8 mouse cellular contexts compared by ENCODE assay signal in genomic region chr3:108185460-108186097, GRCm38 (mm10). TPM values are rescaled to one million over a fixed set of nuclear protein-coding genes. Genes with fewer than 3 reads are reported as not detected.
DNase-seq lines count a peak whose midpoint lies in the region; ATAC-seq and TF ChIP-seq lines count a peak whose summit lies in the region.

No protein-coding gene starts in this region.

- H3K36me3 ChIP-seq in spleen, adult 2 months (ENCODE audit: control insufficient read depth, insufficient read depth, low read length), result no peaks in the 10 kb centered on the region
- H3K36me3 ChIP-seq in limb, embryonic 12.5 days, result no peaks in the 10 kb centered on the region
- no peaks in the 10 kb centered on the region for H3K36me3 ChIP-seq in stomach, embryonic 15.5 days

- peaks cover 5% of the 10 kb centered on the region for H3K27me3 ChIP-seq in spleen, adult 2 months (ENCODE audit: control insufficient read depth, insufficient read depth, low read length)
- H3K27me3 ChIP-seq in limb, embryonic 12.5 days, result peaks cover 22% of the 10 kb centered on the region
- no peaks in the 10 kb centered on the region for H3K27me3 ChIP-seq in stomach, embryonic 15.5 days (replicated peaks)

- H3K9ac ChIP-seq in limb, embryonic 12.5 days (replicated peaks), result peak overlapping the region; percentile 78; the same call in 1 of the 2 replicates
- H3K9ac ChIP-seq in stomach, embryonic 15.5 days, result peak overlapping the region; percentile 40; the same call in 1 of the 2 replicates

- no peak for TF ChIP-seq POLR2A in spleen, adult 2 months (IDR thresholded peaks at IDR 0.05; ENCODE audit: low read depth, low read length)

- TF ChIP-seq CTCF in spleen, adult 2 months (IDR thresholded peaks at IDR 0.05; ENCODE audit: extremely low read depth, insufficient read depth, insufficient read length, insufficient replicate concordance), result no peak

- H3K4me2 ChIP-seq in limb, embryonic 12.5 days, result peak overlapping the region; percentile 90
- H3K4me2 ChIP-seq in stomach, embryonic 15.5 days, result peak overlapping the region; percentile 86

- H3K4me1 ChIP-seq in spleen, adult 2 months (ENCODE audit: control insufficient read depth, insufficient read depth, insufficient read length), result peaks cover 7% of the 10 kb centered on the region
- peaks cover 18% of the 10 kb centered on the region for H3K4me1 ChIP-seq in limb, embryonic 12.5 days (replicated peaks)
- H3K4me1 ChIP-seq in stomach, embryonic 15.5 days, result peaks cover 14% of the 10 kb centered on the region

- DNase-seq in adrenal gland, adult (ENCODE audit: inconsistent age in 2 of 2, low spot score in 1 of 2), result peak; percentile 31 to 58
- no peak for DNase-seq in adrenal gland, postnatal 10 days
- DNase-seq in spleen, adult 2 months (ENCODE audit: low read depth in 1 of 2, low spot score in 2 of 2), result no peak
- no peak for DNase-seq in spleen, postnatal 14 days (ENCODE audit: low spot score in 2 of 2)
- no peak for DNase-seq in spleen, postnatal 36 days (ENCODE audit: low spot score in 2 of 2)

- peak overlapping the region; percentile 67 for H3K4me3 ChIP-seq in spleen, adult 2 months (ENCODE audit: extremely low read depth, insufficient read depth, insufficient read length)
- peak overlapping the region; percentile 75 for H3K4me3 ChIP-seq in limb, embryonic 12.5 days (replicated peaks)
- H3K4me3 ChIP-seq in stomach, embryonic 15.5 days (replicated peaks), result peak overlapping the region; percentile 61

- no peaks in the 10 kb centered on the region for H3K9me3 ChIP-seq in limb, embryonic 12.5 days
- no peaks in the 10 kb centered on the region for H3K9me3 ChIP-seq in stomach, embryonic 15.5 days

- no peak for ATAC-seq in limb, embryonic 12.5 days (ENCODE audit: insufficient number of reproducible peaks, insufficient read depth, low FRiP score, low TSS enrichment, low read depth)
- no peak for ATAC-seq in stomach, embryonic 15.5 days (ENCODE audit: insufficient read depth, low FRiP score, low read depth)
- ATAC-seq in erythroid progenitor cell, adult 5-6 weeks (replicated peaks; ENCODE audit: low FRiP score, poor library complexity, severe bottlenecking), result no peak

- whole genome bisulfite sequencing in spleen, adult 2 months, result 8% methylated on average over 16 of the region's 16 CpGs
- whole genome bisulfite sequencing in limb, embryonic 12.5 days, result 5% methylated on average over 16 of the region's 16 CpGs
- WGBS in stomach, embryonic 15.5 days, result 4% methylated on average over 16 of the region's 16 CpGs

- no peak overlapping the region for H3K27ac ChIP-seq in spleen, adult 2 months (ENCODE audit: insufficient read depth, low read length)
- H3K27ac ChIP-seq in limb, embryonic 12.5 days, result no peak overlapping the region
- no peak overlapping the region for H3K27ac ChIP-seq in stomach, embryonic 15.5 days

RNA-seq across cellular contexts. Expression of gene Amigo1, which starts 0.6 kb away (rescaled TPM):
- total RNA-seq in adrenal gland, postnatal 10 days (2021), result 10 to 100 TPM; 13.1 to 18.4 TPM
- polyA plus RNA-seq in spleen, adult 2 months (2012; rRNA removed), result 6.2 and 8.3 TPM in 2 replicates
- 4.4 and 5.8 TPM in 2 replicates for polyA plus RNA-seq in limb, embryonic 12.5 days (2016; fragmentation: Nextera tagmentation; extraction: Ambion mirVana)
- 3.8 and 4.4 TPM in 2 replicates for polyA plus RNA-seq in stomach, embryonic 15.5 days (2015; fragmentation: Nextera tagmentation; extraction: Ambion mirVana)
- not detected in 2 replicates for total RNA-seq in erythroid progenitor cell, adult 5-6 weeks (2015; ENCODE audit: low replicate concordance)
- 0.38 TPM in 1 of 2 replicates, not detected in the other for total RNA-seq in erythroid progenitor cell, adult 5-6 weeks (2017; ENCODE audit: low replicate concordance)

RNA-seq across cellular contexts. Expression of gene Cyb561d1, which starts 15.4 kb away (rescaled TPM):
- 1 to 10 TPM; 6.6 to 6.9 TPM for total RNA-seq in adrenal gland, postnatal 10 days (2021)
- polyA plus RNA-seq in spleen, adult 2 months (2012; rRNA removed), result 12.7 and 13.8 TPM in 2 replicates
- polyA plus RNA-seq in limb, embryonic 12.5 days (2016; fragmentation: Nextera tagmentation; extraction: Ambion mirVana), result 1.7 TPM in 2 replicates
- 3.7 and 4.2 TPM in 2 replicates for polyA plus RNA-seq in stomach, embryonic 15.5 days (2015; fragmentation: Nextera tagmentation; extraction: Ambion mirVana)
- 1.4 and 2.1 TPM in 2 replicates for total RNA-seq in erythroid progenitor cell, adult 5-6 weeks (2015; ENCODE audit: low replicate concordance)
- 5.3 TPM in 1 of 2 replicates, not detected in the other for total RNA-seq in erythroid progenitor cell, adult 5-6 weeks (2017; ENCODE audit: low replicate concordance)

RNA-seq across cellular contexts. Expression of gene Atxn7l2, which starts 25.2 kb away (rescaled TPM):
- total RNA-seq in adrenal gland, postnatal 10 days (2021), result 10 to 100 TPM in 1 of 2 experiments, 1 to 10 TPM in 1; 7.6 to 10.1 TPM
- polyA plus RNA-seq in spleen, adult 2 months (2012; rRNA removed), result 8.2 and 11.5 TPM in 2 replicates
- 25.2 and 26.0 TPM in 2 replicates for polyA plus RNA-seq in limb, embryonic 12.5 days (2016; fragmentation: Nextera tagmentation; extraction: Ambion mirVana)
- polyA plus RNA-seq in stomach, embryonic 15.5 days (2015; fragmentation: Nextera tagmentation; extraction: Ambion mirVana), result 11.6 and 13.3 TPM in 2 replicates
- total RNA-seq in erythroid progenitor cell, adult 5-6 weeks (2015; ENCODE audit: low replicate concordance), result 0.36 and 5.4 TPM in 2 replicates
- not detected in 2 replicates for total RNA-seq in erythroid progenitor cell, adult 5-6 weeks (2017; ENCODE audit: low replicate concordance)

RNA-seq across cellular contexts. Expression of gene Gpr61, which starts 30.9 kb away (rescaled TPM):
- total RNA-seq in adrenal gland, postnatal 10 days (2021), result under 1 TPM; 0.15 to 0.48 TPM
- 0.06 TPM in 1 of 2 replicates, not detected in the other for polyA plus RNA-seq in spleen, adult 2 months (2012; rRNA removed)
- 0.05 and 0.10 TPM in 2 replicates for polyA plus RNA-seq in limb, embryonic 12.5 days (2016; fragmentation: Nextera tagmentation; extraction: Ambion mirVana)
- polyA plus RNA-seq in stomach, embryonic 15.5 days (2015; fragmentation: Nextera tagmentation; extraction: Ambion mirVana), result 0.19 TPM in 2 replicates
- total RNA-seq in erythroid progenitor cell, adult 5-6 weeks (2015; ENCODE audit: low replicate concordance), result not detected in 2 replicates
- not detected in 2 replicates for total RNA-seq in erythroid progenitor cell, adult 5-6 weeks (2017; ENCODE audit: low replicate concordance)

RNA-seq across cellular contexts. Expression of gene Gnai3, which starts 39.6 kb away (rescaled TPM):
- total RNA-seq in adrenal gland, postnatal 10 days (2021), result 100 to 1,000 TPM; 101 to 113 TPM
- 11.3 and 11.6 TPM in 2 replicates for polyA plus RNA-seq in spleen, adult 2 months (2012; rRNA removed)
- polyA plus RNA-seq in limb, embryonic 12.5 days (2016; fragmentation: Nextera tagmentation; extraction: Ambion mirVana), result 192 and 199 TPM in 2 replicates
- polyA plus RNA-seq in stomach, embryonic 15.5 days (2015; fragmentation: Nextera tagmentation; extraction: Ambion mirVana), result 161 and 169 TPM in 2 replicates
- total RNA-seq in erythroid progenitor cell, adult 5-6 weeks (2015; ENCODE audit: low replicate concordance), result 29.9 and 45.7 TPM in 2 replicates
- total RNA-seq in erythroid progenitor cell, adult 5-6 weeks (2017; ENCODE audit: low replicate concordance), result 21.7 and 30.0 TPM in 2 replicates

Comparison
In these comparisons a context has a peak if more than half of its experiments do, and no peak if none do; other contexts are left out.
1. DNase-seq: peak in adrenal gland, adult (2 of 2); none in adrenal gland, postnatal 10 days (single experiment), spleen, adult 2 months (0 of 2), spleen, postnatal 14 days (0 of 2) and spleen, postnatal 36 days (0 of 2).
2. Peak in every context shown above with its lines, with median percentiles within 50 percentile points of each other: H3K4me3 ChIP-seq.